Mouse (Mus musculus) embryonic fibroblast, embryonic 13.5 days (primary cell): ENCODE results near the gene Wdr83. TPM values are rescaled to one million over a fixed set of nuclear protein-coding genes. Genes with fewer than 3 reads are reported as not detected.
A peak's percentile ranks its signal among the peaks of the same experiment; 100 is the strongest.

Experiments used
- H3K27ac ChIP-seq: 2 replicates; pipeline ENCODE4 v1.5.1; 2012; ENCODE audit warnings: low read length, control low read depth, inconsistent platforms; ENCODE audit not compliant: insufficient read depth
- H3K4me1 ChIP-seq: 2 replicates; pipeline ENCODE4 v1.6.1; 2011; ENCODE audit warnings: low read length; ENCODE audit not compliant: control insufficient read depth, insufficient read depth
- H3K4me3 ChIP-seq: 2 replicates; pipeline ENCODE4 v1.5.1; 2011; ENCODE audit warnings: mild to moderate bottlenecking, control low read depth, low read length; ENCODE audit not compliant: insufficient read depth
- CTCF ChIP-seq: IDR thresholded peaks from 2 replicates; pipeline ENCODE4 v1.5.1; 2011; ENCODE audit warnings: mild to moderate bottlenecking, control low read depth, low read length, moderate library complexity, borderline replicate concordance; ENCODE audit not compliant: insufficient read depth
- POLR2A ChIP-seq: IDR thresholded peaks from 2 replicates; pipeline ENCODE4 v1.6.1; 2011; ENCODE audit warnings: low read depth, mild to moderate bottlenecking, control low read depth, low read length, moderate library complexity
- polyA plus RNA-seq: library from polyadenylated mRNA; stranded (reverse); fragments of >200 nt; gene quantifications from 2 replicates; pipeline ENCODE4 v1.2.4, GENCODE M21; 2011; ENCODE audit warnings: low read depth; ENCODE audit not compliant: missing spikeins, insufficient read length

Wdr83 gene
- polyA plus RNA-seq, 1 experiment, result 22.2 TPM

GRCm38 (mm10) chr8:85067982-85068381 lies 13.1 kb downstream of the Wdr83 start, which contains the start of gene Gm5741:
Gene Gm5741 (minus strand): TSS chr8:85067982.
- no peak within 1 kb of the TSS for H3K27ac ChIP-seq
- H3K4me1 ChIP-seq, result peaks cover 5% of the 10 kb centered on the region; the same call in 1 of the 2 replicates
- no peak for TF ChIP-seq POLR2A
- no peak for TF ChIP-seq CTCF
- no peak within 1 kb of the TSS for H3K4me3 ChIP-seq

DNA sequence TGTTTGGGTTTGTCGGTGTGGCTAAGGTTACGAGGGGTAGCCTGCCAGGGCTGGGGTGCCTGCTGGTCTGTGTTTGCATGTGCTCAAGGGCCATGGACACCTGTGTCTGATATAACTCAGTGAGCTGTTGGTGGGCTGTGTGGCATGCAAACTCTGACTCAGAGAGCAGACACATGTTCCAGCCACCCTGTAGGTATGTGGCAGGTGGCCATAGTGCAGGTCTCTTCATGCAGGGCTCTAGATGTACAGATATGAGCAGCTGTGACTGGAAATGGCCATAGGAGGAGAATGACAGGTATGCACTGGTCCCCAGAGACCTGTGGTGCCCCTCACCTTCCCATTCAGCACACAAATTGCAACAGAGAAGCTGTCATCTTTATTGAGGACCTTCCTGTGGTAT lies 14.0 kb downstream of the Wdr83 start:
- no peak for TF ChIP-seq POLR2A
- no peak for TF ChIP-seq CTCF
- peaks cover 5% of the 10 kb centered on the region; the same call in 1 of the 2 replicates for H3K4me1 ChIP-seq
- no peak overlapping the region for H3K27ac ChIP-seq
- no peak overlapping the region for H3K4me3 ChIP-seq

DNA sequence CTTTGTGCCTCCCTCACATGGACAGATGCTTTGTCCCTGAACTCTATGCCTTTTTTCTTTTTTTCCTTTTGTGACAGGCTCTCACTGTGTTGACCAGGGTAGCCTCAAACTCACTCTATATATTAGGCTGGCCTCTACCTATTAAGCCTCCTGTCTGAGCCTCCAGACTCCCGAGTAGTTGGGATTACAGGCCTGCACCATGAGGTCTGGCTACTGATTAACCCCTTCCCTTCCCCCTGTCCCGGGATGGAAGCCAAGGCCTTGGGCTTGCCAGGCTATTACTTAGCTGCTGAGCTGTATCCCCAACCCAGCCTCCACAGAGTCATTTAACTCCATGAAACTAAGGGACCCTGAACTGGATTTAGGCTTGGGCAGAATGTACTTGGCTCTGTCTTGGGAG lies 15.9 kb downstream of the Wdr83 start:
- H3K4me1 ChIP-seq, result no peaks in the 10 kb centered on the region; the same call in 1 of the 2 replicates
- TF ChIP-seq POLR2A, result no peak
- TF ChIP-seq CTCF, result no peak
- H3K27ac ChIP-seq, result no peak overlapping the region

DNA sequence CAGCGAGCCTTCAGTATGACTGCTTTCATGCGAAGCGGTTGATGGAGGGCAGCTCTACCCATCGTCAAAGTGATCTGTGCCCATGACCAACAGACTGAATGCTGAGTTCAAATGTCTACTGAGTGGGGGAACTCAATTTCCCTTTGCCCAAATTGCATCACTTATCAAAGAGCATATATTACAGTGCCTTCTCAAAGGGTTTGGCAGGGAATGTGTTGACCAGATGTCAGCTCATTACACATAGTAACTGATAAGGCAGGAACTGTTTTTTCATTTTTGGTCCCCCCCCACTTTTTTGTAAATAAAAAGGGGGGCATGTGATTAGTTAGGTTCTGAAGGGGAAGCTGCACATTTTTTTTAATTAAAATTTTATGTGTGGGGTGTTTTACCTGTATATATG lies 18.5 kb downstream of the Wdr83 start:
- no peaks in the 10 kb centered on the region; the same call in 1 of the 2 replicates for H3K4me1 ChIP-seq
- H3K27ac ChIP-seq, result no peak overlapping the region
- H3K4me3 ChIP-seq, result no peak overlapping the region
- TF ChIP-seq POLR2A (no peak), CTCF (no peak)

More for the DNA sequence above, 15.9 kb downstream of the Wdr83 start:
- no peak overlapping the region for H3K4me3 ChIP-seq

- H3K27ac ChIP-seq, result peak within 1 kb of the TSS; percentile 55; the same call in 1 of the 2 replicates
- peak; percentile 43 for TF ChIP-seq POLR2A
- no peak for TF ChIP-seq CTCF
- no peaks in the 10 kb centered on the region; the same call in 1 of the 2 replicates for H3K4me1 ChIP-seq
- H3K4me3 ChIP-seq, result peak within 1 kb of the TSS; percentile 73
Observed at GRCm38 (mm10) chr8:85059879-85060616, 21.1 kb downstream of the Wdr83 start, which contains the start of gene Fbxw9. Gene Fbxw9 (plus strand): TSS chr8:85060055.

- H3K4me1 ChIP-seq, result no peaks in the 10 kb centered on the region; the same call in 1 of the 2 replicates
- TF ChIP-seq POLR2A (no peak), CTCF (no peak)
- H3K4me3 ChIP-seq, result no peak overlapping the region
- no peak overlapping the region for H3K27ac ChIP-seq
Observed at GRCm38 (mm10) chr8:85057367-85057766, 23.7 kb downstream of the Wdr83 start.

DNA sequence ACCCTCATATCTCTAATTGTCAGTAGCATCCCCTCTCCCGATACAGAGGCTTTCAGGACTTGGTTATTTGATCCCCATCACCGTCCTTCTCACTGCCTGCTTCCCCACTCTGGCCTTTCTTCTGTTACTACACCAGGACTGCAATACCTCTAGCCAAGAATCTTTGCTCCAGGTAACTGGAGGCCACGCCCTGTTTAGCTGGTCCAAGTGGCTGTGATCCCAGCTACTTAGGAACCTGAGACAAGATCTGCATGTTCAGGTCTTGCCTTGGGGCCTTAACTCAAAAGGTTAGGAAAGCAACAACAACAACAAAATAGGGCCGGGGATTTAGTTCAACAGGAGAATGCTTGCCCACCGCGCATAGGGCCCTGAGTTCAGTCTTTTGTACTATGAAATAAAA lies 37.5 kb downstream of the Wdr83 start:
- no peak for TF ChIP-seq POLR2A
- no peak for TF ChIP-seq CTCF
- H3K4me3 ChIP-seq, result no peak overlapping the region
- H3K27ac ChIP-seq, result no peak overlapping the region
- peaks cover 8% of the 10 kb centered on the region; the same call in 1 of the 2 replicates for H3K4me1 ChIP-seq

DNA sequence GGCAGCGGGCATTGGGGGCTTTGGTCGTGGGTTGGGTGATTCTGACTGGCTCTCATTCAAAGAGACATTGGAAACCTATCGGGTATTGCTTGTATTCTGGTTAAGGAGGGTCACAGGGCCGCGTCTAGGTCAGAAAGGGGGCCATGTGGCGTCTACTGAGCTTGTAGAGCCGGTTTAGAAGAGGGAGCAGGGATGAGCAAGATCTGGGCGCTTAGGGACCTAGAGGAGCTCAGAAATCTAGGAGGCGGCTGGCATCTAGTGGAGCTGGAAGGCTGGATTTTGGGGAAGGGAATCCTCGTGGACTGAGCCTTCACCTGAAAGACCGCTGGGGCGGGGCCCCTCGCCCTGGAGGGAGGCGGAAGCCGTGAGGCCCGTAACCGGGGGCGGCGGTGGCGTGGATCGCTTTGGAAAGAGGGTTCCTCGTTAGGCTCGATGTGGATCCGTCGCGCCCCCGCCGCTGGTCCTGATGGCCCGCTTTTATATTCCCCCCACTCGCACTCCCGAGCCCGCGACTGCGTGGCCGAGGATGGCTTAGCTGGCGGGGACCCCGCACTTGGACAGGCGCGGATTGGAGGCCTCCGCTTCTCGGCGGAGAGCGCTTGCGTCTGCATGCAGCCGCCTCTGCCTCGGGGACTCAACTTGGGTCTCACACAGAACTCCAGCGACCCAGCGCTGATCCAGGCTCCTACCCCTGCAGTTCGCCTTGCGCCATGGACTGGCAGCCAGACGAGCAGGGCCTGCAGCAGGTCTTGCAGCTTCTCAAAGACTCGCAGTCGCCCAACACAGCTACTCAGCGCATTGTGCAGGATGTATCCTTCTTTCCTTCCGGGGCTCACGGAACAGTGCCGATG lies 43.2 kb downstream of the Wdr83 start:
- H3K4me3 ChIP-seq, result peak overlapping the region; percentile 99
- TF ChIP-seq CTCF, result no peak
- peak; percentile 30; the same call in 1 of the 2 replicates for TF ChIP-seq POLR2A
- H3K4me1 ChIP-seq, result peaks cover 18% of the 10 kb centered on the region
- peak overlapping the region; percentile 80 for H3K27ac ChIP-seq

DNA sequence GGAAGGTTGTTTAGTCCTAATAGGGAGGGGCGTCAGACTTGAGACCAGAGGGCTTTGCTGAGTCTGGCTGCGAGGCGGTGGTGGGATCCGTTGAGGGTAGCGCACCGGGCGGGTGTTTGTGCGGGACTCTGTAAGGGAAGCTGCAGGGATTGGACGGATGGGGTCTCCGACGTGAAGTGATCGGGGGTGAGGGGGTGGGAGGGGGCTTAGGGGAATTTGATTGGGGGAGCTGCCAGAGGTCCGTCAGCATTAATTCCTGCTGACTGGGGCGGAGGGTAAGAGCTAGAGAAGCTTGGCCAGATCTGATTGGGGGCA lies 43.8 kb downstream of the Wdr83 start:
- H3K27ac ChIP-seq, result peak overlapping the region; percentile 91
- peaks cover 19% of the 10 kb centered on the region for H3K4me1 ChIP-seq
- peak overlapping the region; percentile 99 for H3K4me3 ChIP-seq
- TF ChIP-seq CTCF (no peak), POLR2A (no peak; the same call in 1 of the 2 replicates)

DNA sequence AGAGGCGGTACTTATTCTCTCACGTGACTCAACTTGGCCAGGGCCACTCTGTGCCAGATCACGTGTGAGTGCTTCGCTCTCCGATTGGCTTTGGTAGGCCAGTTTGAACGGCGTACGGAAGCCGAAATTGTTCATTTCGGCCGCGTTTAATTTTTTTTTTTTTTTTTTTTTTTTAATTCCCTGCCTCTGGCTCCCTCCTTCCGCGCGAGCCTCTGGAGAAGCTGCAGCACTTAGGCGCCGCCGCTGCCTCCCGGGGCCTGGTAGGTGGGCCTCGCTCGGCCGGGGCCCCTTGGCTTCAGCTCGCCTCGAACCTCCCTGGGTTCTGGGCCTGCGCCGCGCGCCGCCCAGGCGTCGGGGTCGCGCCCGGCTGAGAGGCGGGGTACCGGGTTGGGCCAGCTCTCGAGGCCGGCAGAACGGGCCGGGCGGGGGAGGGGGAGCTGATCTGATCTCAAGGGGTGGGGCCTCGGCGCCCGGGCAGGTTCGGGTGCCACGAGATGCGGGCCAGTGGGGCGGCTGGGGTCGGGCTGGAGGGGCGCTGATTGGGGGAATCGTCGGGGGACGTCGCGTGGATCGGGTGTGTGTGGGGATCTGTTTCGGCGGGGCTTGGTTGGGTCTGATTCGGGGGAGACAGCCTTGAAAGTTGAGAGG lies 44.3 kb downstream of the Wdr83 start, which contains the start of gene Tnpo2:
Gene Tnpo2 (plus strand): TSS at position 198 of the 648 bp plus-strand sequence.
- TF ChIP-seq POLR2A (peak; percentile 69; the same call in 1 of the 2 replicates), CTCF (no peak)
- H3K4me3 ChIP-seq, result peak within 1 kb of the TSS; percentile 99
- H3K27ac ChIP-seq, result peak within 1 kb of the TSS; percentile 96
- peaks cover 19% of the 10 kb centered on the region for H3K4me1 ChIP-seq
